Mouse (Mus musculus): ENCODE measurements at regions not wholly inside any gene's neighbourhood (a gene's known extent, or its start where the extent isn't known, plus 50 kb on each side); places are given as distances from the start of the nearest gene placed in this dataset.
"Not testable (repeated sequence)": the region's sequence is repeated elsewhere in the genome, so short reads cannot be mapped to it uniquely, and the experiment has no call there.

DNA sequence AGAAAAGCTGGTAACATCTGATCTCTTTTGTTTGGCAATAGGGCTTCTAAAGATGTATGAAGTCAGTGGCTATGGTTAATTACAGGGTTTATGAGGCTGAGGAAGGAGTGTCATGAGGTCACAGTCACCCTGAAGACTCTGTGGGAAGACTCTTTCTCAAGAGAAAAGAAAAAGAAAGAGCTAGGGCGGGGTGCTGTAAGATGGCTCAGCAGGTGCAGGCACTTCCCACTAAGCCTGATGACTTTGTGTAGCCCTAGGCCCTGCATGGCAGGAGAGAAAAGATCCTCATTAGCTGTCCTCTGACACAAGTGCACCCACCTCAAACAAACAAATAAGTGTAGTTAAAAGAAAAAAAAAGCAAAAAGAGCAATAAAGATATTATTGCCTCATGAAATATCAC lies 73.6 kb upstream of the Atp1b1 start:
- H3K27me3 ChIP-seq (replicated peaks; ENCODE audit: control insufficient read depth, insufficient read depth, low read length): no peaks in the 10 kb centered on the region
- no peaks in the 10 kb centered on the region for H3K36me3 ChIP-seq (ENCODE audit: control insufficient read depth, insufficient read depth, low read length)
- TF ChIP-seq POLR2A (IDR thresholded peaks at IDR 0.05; ENCODE audit: low read depth, low read length) (no peak), CTCF (conservative IDR thresholded peaks at IDR 0.05; ENCODE audit: insufficient read depth, insufficient read length, low read depth, low read length) (no peak)
- 76% methylated on average over 1 of the region's 1 CpGs for whole genome bisulfite sequencing
- no peak for DNase-seq
- no peak overlapping the region for H3K27ac ChIP-seq (ENCODE audit: insufficient read depth, low read depth, low read length)
- H3K4me3 ChIP-seq (ENCODE audit: insufficient read depth, low read depth, low read length): no peak overlapping the region
- H3K4me1 ChIP-seq (ENCODE audit: control insufficient read depth, insufficient read depth, low read length): no peaks in the 10 kb centered on the region

DNA sequence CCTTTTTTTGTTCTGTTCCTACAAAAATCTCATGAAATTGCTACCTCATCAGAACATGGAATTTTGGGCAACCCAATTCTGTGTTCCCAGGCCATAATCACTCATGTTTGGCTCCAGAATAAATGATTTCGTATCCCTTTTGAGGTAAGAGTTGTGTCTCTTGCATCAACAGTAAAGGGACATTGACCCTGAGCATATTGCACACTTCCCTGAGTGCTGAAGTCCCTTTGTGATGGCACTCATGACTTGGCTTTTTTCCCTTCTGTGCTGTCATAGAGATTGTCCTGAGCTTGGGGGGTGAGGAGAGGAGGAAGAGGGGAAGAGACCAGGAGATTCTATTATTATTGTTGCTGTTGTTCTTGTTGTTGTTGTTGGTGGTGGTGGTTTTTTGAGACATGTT lies 68.6 kb upstream of the Atp1b1 start:
- H3K27ac ChIP-seq (ENCODE audit: insufficient read depth, low read depth, low read length): no peak overlapping the region
- no peak for DNase-seq
- no peaks in the 10 kb centered on the region for H3K4me1 ChIP-seq (ENCODE audit: control insufficient read depth, insufficient read depth, low read length)
- H3K4me3 ChIP-seq (ENCODE audit: insufficient read depth, low read depth, low read length): no peak overlapping the region
- no peaks in the 10 kb centered on the region for H3K27me3 ChIP-seq (replicated peaks; ENCODE audit: control insufficient read depth, insufficient read depth, low read length)
- no peak for TF ChIP-seq CTCF (conservative IDR thresholded peaks at IDR 0.05; ENCODE audit: insufficient read depth, insufficient read length, low read depth, low read length)
- no peak for TF ChIP-seq POLR2A (IDR thresholded peaks at IDR 0.05; ENCODE audit: low read depth, low read length)
- WGBS: 85% methylated on average over 1 of the region's 1 CpGs
- no peaks in the 10 kb centered on the region for H3K36me3 ChIP-seq (ENCODE audit: control insufficient read depth, insufficient read depth, low read length)

DNA sequence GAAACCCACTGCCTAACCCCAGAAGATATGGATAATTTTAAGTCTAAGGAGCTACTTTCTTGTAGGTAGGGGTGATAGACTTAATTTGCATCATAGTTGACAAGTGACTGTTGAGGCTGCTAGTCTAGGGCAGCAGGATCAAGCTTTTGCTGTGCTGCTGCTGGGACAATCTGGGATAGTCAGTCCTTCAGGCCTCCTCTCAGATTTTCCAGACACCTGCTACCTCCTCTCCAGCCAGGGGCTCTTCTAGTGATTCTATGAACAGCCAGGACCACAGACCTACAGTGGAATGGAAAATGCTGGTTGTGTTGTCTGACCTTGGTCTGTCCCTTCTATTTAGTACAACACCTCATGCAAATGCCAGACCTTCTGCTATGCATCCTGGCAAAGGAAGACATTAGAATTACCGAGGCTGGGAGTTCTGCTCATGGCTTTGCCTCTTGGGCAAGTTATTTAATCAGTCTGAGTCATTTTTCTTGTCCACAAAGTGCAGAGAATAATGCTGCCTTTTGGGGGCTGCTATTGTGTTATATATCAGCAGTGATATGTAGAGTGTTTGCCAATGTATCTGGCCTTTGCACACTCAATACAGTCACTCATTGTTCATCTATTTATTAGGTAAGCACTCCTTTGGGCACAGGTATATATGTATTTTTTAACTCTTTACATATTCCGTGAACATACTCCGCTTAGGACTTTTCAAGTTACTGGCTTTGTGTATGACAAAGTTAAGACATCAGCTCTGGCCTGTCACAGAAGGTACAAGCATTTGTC lies 64.4 kb upstream of the Atp1b1 start:
- H3K27ac ChIP-seq (ENCODE audit: insufficient read depth, low read depth, low read length): no peak overlapping the region
- WGBS: 79% methylated on average over 3 of the region's 3 CpGs
- no peak for TF ChIP-seq CTCF (conservative IDR thresholded peaks at IDR 0.05; ENCODE audit: insufficient read depth, insufficient read length, low read depth, low read length)
- TF ChIP-seq POLR2A (IDR thresholded peaks at IDR 0.05; ENCODE audit: low read depth, low read length): no peak
- no peak for DNase-seq
- no peaks in the 10 kb centered on the region for H3K27me3 ChIP-seq (replicated peaks; ENCODE audit: control insufficient read depth, insufficient read depth, low read length)
- no peaks in the 10 kb centered on the region for H3K4me1 ChIP-seq (ENCODE audit: control insufficient read depth, insufficient read depth, low read length)
- H3K36me3 ChIP-seq (ENCODE audit: control insufficient read depth, insufficient read depth, low read length): no peaks in the 10 kb centered on the region
- H3K4me3 ChIP-seq (ENCODE audit: insufficient read depth, low read depth, low read length): no peak overlapping the region

DNA sequence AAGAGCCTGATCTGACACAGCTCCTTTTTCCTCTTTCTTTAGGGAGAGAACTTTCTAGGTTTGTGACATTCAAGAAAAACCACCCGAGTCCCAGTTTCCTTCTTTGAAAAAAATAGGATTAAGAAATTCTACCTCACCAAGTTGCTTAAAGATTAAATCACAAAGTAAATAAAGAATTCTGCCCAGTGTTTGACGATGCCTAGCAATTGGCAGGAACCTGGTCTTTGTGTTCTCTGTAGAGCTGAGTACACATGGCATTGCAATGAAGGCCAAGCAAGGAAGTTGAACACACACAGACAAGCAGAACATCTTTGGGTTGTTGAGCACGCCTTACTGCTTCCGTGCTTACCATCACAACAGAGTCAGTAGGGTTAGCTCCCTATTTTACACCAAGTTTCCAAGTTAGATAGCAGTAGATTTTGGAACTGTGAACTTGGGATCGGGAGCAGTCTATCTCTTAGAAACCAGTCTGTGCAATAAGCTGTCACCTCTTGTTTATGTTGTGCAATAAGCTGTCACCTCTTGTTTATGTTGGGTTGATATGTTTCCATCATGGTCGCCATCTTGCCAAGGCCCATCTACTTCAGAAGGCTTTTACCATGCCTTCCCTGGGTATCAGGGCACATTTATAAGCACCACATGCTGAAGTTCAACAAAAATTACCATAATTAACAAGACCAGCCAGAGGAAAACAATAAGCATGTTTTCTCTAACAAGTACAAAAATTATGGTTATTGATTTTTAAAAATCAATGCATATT lies 63.4 kb upstream of the Atp1b1 start:
- Histone ChIP-seq H3K4me3 (ENCODE audit: insufficient read depth, low read depth, low read length) (no peak overlapping the region), H3K27ac (ENCODE audit: insufficient read depth, low read depth, low read length) (no peak overlapping the region), H3K36me3 (ENCODE audit: control insufficient read depth, insufficient read depth, low read length) (no peaks in the 10 kb centered on the region), H3K27me3 (replicated peaks; ENCODE audit: control insufficient read depth, insufficient read depth, low read length) (no peaks in the 10 kb centered on the region), H3K4me1 (ENCODE audit: control insufficient read depth, insufficient read depth, low read length) (no peaks in the 10 kb centered on the region)
- WGBS: 83% methylated on average over 6 of the region's 6 CpGs
- no peak for TF ChIP-seq POLR2A (IDR thresholded peaks at IDR 0.05; ENCODE audit: low read depth, low read length)
- TF ChIP-seq CTCF (conservative IDR thresholded peaks at IDR 0.05; ENCODE audit: insufficient read depth, insufficient read length, low read depth, low read length): no peak
- DNase-seq: no peak

GRCm38 (mm10) chr1:164518866-164519265 lies 60.7 kb upstream of the Atp1b1 start:
- Histone ChIP-seq H3K4me3 (ENCODE audit: insufficient read depth, low read depth, low read length) (no peak overlapping the region), H3K36me3 (ENCODE audit: control insufficient read depth, insufficient read depth, low read length) (no peaks in the 10 kb centered on the region), H3K27me3 (replicated peaks; ENCODE audit: control insufficient read depth, insufficient read depth, low read length) (no peaks in the 10 kb centered on the region), H3K27ac (ENCODE audit: insufficient read depth, low read depth, low read length) (no peak overlapping the region), H3K4me1 (ENCODE audit: control insufficient read depth, insufficient read depth, low read length) (no peaks in the 10 kb centered on the region)
- no peak for TF ChIP-seq CTCF (conservative IDR thresholded peaks at IDR 0.05; ENCODE audit: insufficient read depth, insufficient read length, low read depth, low read length)
- TF ChIP-seq POLR2A (IDR thresholded peaks at IDR 0.05; ENCODE audit: low read depth, low read length): no peak
- WGBS: 95% methylated on average over 3 of the region's 3 CpGs
- DNase-seq: no peak

DNA sequence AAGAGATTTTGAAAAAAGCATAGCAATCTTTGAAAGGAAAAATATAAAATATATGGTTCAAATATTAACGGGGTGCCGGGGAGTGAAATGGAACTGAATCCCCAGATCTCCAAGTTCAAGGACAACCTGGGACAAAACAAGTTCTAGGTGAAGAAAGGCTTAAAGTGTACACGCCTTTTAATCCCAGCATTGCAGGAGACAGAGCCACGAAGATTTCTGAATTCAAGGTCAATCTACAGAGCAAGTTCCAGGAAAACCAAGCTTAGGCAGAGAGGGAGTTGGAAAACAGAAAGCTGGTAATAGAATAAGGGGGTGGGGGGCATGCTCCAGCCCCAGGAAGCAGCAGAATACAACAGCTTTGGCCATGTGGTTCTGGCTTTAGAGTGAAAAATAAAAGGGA lies 60.2 kb upstream of the Atp1b1 start:
- Histone ChIP-seq H3K4me1 (ENCODE audit: control insufficient read depth, insufficient read depth, low read length) (no peaks in the 10 kb centered on the region), H3K27me3 (replicated peaks; ENCODE audit: control insufficient read depth, insufficient read depth, low read length) (no peaks in the 10 kb centered on the region), H3K4me3 (ENCODE audit: insufficient read depth, low read depth, low read length) (no peak overlapping the region), H3K27ac (ENCODE audit: insufficient read depth, low read depth, low read length) (no peak overlapping the region), H3K36me3 (ENCODE audit: control insufficient read depth, insufficient read depth, low read length) (no peaks in the 10 kb centered on the region)
- 87% methylated on average over 4 of the region's 4 CpGs for WGBS
- DNase-seq: no peak
- TF ChIP-seq CTCF (conservative IDR thresholded peaks at IDR 0.05; ENCODE audit: insufficient read depth, insufficient read length, low read depth, low read length) (no peak), POLR2A (IDR thresholded peaks at IDR 0.05; ENCODE audit: low read depth, low read length) (no peak)

GRCm38 (mm10) chr1:164517362-164517761 lies 59.2 kb upstream of the Atp1b1 start:
- WGBS: 98% methylated on average over 2 of the region's 2 CpGs
- H3K4me3 ChIP-seq (ENCODE audit: insufficient read depth, low read depth, low read length); H3K27me3 ChIP-seq (replicated peaks; ENCODE audit: control insufficient read depth, insufficient read depth, low read length); H3K36me3 ChIP-seq (ENCODE audit: control insufficient read depth, insufficient read depth, low read length); H3K4me1 ChIP-seq (ENCODE audit: control insufficient read depth, insufficient read depth, low read length); DNase-seq; H3K27ac ChIP-seq (ENCODE audit: insufficient read depth, low read depth, low read length): not testable (repeated sequence)
